9 mouse cellular contexts compared by ENCODE assay signal in the genomic region with DNA sequence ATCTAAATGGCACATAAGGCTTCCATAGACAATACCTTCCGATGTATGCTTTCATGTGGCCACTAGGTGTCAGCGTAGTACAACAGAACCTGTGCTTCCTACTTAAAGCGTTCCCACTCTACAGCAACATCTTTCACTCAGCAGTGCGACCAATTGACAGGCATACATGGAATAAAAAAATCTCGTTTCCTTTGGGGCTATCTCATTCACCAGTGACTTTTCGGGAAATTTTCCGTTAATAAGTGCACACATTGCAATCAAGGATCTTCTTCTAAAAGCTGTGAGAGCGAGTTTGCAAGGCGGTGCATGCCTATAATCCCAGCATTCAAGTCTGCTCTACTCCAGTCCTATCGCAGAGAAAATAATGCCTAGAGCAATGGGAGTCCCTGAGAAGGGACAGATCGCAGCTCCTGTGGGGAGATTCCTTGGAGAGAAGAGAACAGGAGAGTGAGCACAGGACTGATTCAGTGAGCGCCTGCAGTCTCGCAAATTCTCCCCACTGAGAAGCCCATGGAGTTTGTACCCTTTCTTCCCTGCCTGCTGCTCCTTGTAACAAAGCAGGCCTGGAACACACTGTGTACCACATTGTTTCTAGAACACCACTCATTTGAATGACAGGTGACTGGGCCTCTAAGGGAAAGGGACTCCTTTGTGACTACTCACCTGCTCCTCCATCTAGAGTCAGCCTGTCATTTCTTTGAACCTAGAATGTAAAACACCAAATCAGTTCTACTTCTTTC.
DNase-seq lines count a peak whose midpoint lies in the region; ATAC-seq and TF ChIP-seq lines count a peak whose summit lies in the region.
"Had no signal": no experiment of that assay in that cellular context is flagged by ENCODE, and none has a peak within 500 bp of the region (broad histone marks: within the 10 kb centered on the region; RNA-seq: fewer than 3 reads in every experiment).

No protein-coding gene starts in this region.

- H3K9me3 ChIP-seq in ES-E14 (ENCODE audit: control insufficient read depth, insufficient read depth, low read depth, low read length) = no peaks in the 10 kb centered on the region
- no peaks in the 10 kb centered on the region for H3K9me3 ChIP-seq in heart, postnatal 0 days (replicated peaks; ENCODE audit: control insufficient read depth, low read length)

- no peak for TF ChIP-seq EP300 in heart, postnatal 0 days (IDR thresholded peaks at IDR 0.05; ENCODE audit: low read depth)

- WGBS in heart, postnatal 0 days = 22% methylated on average over 13 of the region's 13 CpGs

- TF ChIP-seq POLR2A in brain, embryonic 14.5 days (IDR thresholded peaks at IDR 0.05; ENCODE audit: borderline replicate concordance, extremely low read depth, insufficient read depth, insufficient read length, poor library complexity, severe bottlenecking) = no peak
- no peak for TF ChIP-seq POLR2A in embryonic fibroblast, embryonic 13.5 days (IDR thresholded peaks at IDR 0.05; ENCODE audit: low read depth, low read length)

- no peak overlapping the region for H3K4me3 ChIP-seq in ES-E14 (ENCODE audit: insufficient read depth in 1 of 2, low read depth in 1 of 2, low read length in 2 of 2, poor library complexity in 1 of 2, severe bottlenecking in 1 of 2)
- H3K4me3 ChIP-seq in embryonic fibroblast, embryonic 13.5 days (ENCODE audit: insufficient read depth, low read length) = no peak overlapping the region
- no peak overlapping the region for H3K4me3 ChIP-seq in heart, postnatal 0 days (ENCODE audit: low read depth, low read length)
- H3K4me3 ChIP-seq: myocyte had no signal

- H3K36me3 ChIP-seq in ES-E14 (ENCODE audit: control insufficient read depth, insufficient read depth, low read length, poor library complexity, severe bottlenecking) = no peaks in the 10 kb centered on the region
- no peaks in the 10 kb centered on the region for H3K36me3 ChIP-seq in heart, postnatal 0 days (replicated peaks; ENCODE audit: control insufficient read depth, insufficient read depth, low read length)

- H3K9ac ChIP-seq in ES-E14 (ENCODE audit: insufficient read depth, low read depth, low read length, poor library complexity, severe bottlenecking) = no peak overlapping the region
- H3K9ac ChIP-seq in heart, postnatal 0 days (replicated peaks; ENCODE audit: low read depth, low read length) = no peak overlapping the region

- ATAC-seq in heart, postnatal 0 days (ENCODE audit: insufficient read depth, low read depth) = peak; percentile 69; the same call in 1 of the 2 replicates

- DNase-seq in ES-E14 (ENCODE audit: low read depth, low spot score) = peak; percentile 57
- DNase-seq in brain, embryonic 14.5 days (ENCODE audit: low read depth) = peak; percentile 94
- peak; percentile 58 for DNase-seq in heart, postnatal 0 days (ENCODE audit: low spot score)
- DNase-seq in kidney, postnatal 25 days = peak; percentile 63 to 72
- DNase-seq in lung, adult 18-20 months = peak; percentile 35 to 55
- peak; percentile 42 for DNase-seq in ovary, postnatal 14 days (ENCODE audit: low spot score)
- peak; percentile 25 for DNase-seq in urinary bladder, postnatal 25 days (ENCODE audit: low spot score)

- in situ Hi-C loops in ES-E14 (cut with MboI; ENCODE audit: low sequenced_read_pairs in 2 of 2, unreplicated experiment in 2 of 2) = loop anchor here (10.0 to 25.0 kb wide), 3 partner anchors 535 to 655 kb away; no protein-coding TSS in a partner anchor

- H3K4me2 ChIP-seq in heart, postnatal 0 days (ENCODE audit: low read depth, low read length) = peak overlapping the region; percentile 13; the same call in 1 of the 2 replicates

- TF ChIP-seq CTCF in brain, embryonic 14.5 days (IDR thresholded peaks at IDR 0.05; ENCODE audit: borderline replicate concordance, extremely low read depth, insufficient read depth, insufficient read length) = peak; percentile 80
- TF ChIP-seq CTCF in embryonic fibroblast, embryonic 13.5 days (IDR thresholded peaks at IDR 0.05; ENCODE audit: borderline replicate concordance, insufficient read depth, low read length) = peak; percentile 37; the same call in 1 of the 2 replicates
- peak; percentile 96 for TF ChIP-seq CTCF in heart, postnatal 0 days (IDR thresholded peaks at IDR 0.05; ENCODE audit: low read depth)

- no peaks in the 10 kb centered on the region for H3K4me1 ChIP-seq in ES-E14 (ENCODE audit: control insufficient read depth in 2 of 2, insufficient read depth in 2 of 2, low read length in 2 of 2, poor library complexity in 1 of 2)
- H3K4me1 ChIP-seq in embryonic fibroblast, embryonic 13.5 days (ENCODE audit: control insufficient read depth, insufficient read depth, low read length) = no peaks in the 10 kb centered on the region
- H3K4me1 ChIP-seq in heart, postnatal 0 days (ENCODE audit: control insufficient read depth, insufficient read depth) = no peaks in the 10 kb centered on the region

- no peak overlapping the region for H3K27ac ChIP-seq in ES-E14 (ENCODE audit: insufficient read depth, low read depth, low read length, poor library complexity, severe bottlenecking)
- no peak overlapping the region for H3K27ac ChIP-seq in embryonic fibroblast, embryonic 13.5 days (ENCODE audit: insufficient read depth, low read length)
- no peak overlapping the region for H3K27ac ChIP-seq in heart, postnatal 0 days (ENCODE audit: low read depth)

- no peaks in the 10 kb centered on the region for H3K27me3 ChIP-seq in heart, postnatal 0 days (ENCODE audit: control insufficient read depth, insufficient read depth, low read length)

TF ChIP-seq in ES-E14, 5 proteins besides CTCF, POLR2A, EP300 and RAD21:
- peak; percentile 97 for TF ChIP-seq ZC3H11A (IDR thresholded peaks at IDR 0.05; ENCODE audit: borderline replicate concordance, low read depth, low read length)
- no peak for TF ChIP-seq CHD2 (IDR thresholded peaks at IDR 0.05; ENCODE audit: low read depth, low read length)

Comparison
In these comparisons a context has a peak if more than half of its experiments do, and no peak if none do; other contexts are left out.
1. DNase-seq: peak in every context shown above with its lines; median percentile 94 in brain, embryonic 14.5 days; 68 in kidney, postnatal 25 days; 58 in heart, postnatal 0 days; 57 in ES-E14; 45 in lung, adult 18-20 months; 42 in ovary, postnatal 14 days; 25 in urinary bladder, postnatal 25 days.
2. CTCF ChIP-seq: peak in every context shown above with its lines; median percentile 96 in heart, postnatal 0 days; 80 in brain, embryonic 14.5 days; 37 in embryonic fibroblast, embryonic 13.5 days.